Mouse (Mus musculus) layer of hippocampus, adult 8-10 months (tissue): Measurements from ENCODE around the gene Rasgrp1. TPM values are rescaled to one million over a fixed set of nuclear protein-coding genes. Genes with fewer than 3 reads are reported as not detected.

Source experiments
- DNase-seq, 2 experiments: peaks; one replicate each; pipeline ENCODE4 v3.0.0; 2022; ENCODE audit warnings: low spot score in 2 of 2
- total RNA-seq, 4 experiments: library from RNA; stranded (reverse); gene quantifications; 2 replicates each; pipeline ENCODE4 v1.2.4; 2022

Gene Rasgrp1
- total RNA-seq, 4 experiments from 2014 or later, result 328 to 405 (median 376) TPM

DNA sequence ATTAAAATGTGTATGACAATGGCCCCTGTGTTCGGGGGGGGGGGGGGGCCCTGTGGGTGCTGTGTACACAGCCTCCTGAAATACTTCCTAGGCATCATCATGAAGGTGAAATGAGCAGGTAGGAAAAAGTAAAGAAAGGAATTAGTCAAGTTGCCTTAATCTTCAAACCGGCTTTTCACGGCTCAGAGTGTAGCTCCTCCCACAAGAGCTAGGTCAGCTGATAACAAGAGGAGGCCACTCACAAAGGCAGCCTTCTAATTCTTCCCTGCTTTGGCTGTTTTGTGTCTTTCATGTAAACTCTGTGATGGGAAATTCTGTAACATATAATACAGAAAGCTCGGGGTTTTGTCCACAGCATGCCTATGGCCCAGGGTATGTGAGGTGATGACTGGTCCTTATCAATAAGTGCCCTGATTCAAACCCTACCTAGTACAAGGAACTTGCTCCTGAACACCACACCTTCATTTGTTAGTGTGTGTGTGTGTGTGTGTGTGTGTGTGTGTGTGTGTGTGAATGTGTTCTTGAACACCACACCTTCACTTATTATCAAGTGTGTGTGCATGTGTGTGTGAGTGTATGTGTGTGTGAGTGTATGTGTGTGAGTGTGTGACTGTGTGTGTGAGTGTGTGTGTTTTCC lies 7.1 kb downstream of the Rasgrp1 start:
- DNase-seq, result no peak

DNA sequence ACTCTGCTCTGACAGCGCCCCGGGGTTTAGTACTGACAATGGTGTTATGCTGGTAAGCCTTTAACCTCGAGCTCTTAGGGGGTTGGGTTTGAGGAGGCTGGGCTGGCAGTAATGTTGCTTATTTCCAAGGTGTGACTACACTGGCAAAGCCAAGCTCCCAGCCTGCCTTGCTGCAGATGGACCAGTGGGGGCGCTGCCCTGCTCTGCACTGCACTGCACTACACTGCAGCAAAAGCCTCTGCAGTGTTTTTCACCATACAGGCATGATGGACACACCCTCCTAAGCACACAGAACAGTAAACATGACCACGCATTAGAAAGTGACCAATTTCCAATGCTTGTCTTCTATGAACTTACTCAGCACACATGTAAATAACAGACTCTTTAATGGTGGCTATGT lies 11.2 kb downstream of the Rasgrp1 start:
- DNase-seq, result no peak

DNA sequence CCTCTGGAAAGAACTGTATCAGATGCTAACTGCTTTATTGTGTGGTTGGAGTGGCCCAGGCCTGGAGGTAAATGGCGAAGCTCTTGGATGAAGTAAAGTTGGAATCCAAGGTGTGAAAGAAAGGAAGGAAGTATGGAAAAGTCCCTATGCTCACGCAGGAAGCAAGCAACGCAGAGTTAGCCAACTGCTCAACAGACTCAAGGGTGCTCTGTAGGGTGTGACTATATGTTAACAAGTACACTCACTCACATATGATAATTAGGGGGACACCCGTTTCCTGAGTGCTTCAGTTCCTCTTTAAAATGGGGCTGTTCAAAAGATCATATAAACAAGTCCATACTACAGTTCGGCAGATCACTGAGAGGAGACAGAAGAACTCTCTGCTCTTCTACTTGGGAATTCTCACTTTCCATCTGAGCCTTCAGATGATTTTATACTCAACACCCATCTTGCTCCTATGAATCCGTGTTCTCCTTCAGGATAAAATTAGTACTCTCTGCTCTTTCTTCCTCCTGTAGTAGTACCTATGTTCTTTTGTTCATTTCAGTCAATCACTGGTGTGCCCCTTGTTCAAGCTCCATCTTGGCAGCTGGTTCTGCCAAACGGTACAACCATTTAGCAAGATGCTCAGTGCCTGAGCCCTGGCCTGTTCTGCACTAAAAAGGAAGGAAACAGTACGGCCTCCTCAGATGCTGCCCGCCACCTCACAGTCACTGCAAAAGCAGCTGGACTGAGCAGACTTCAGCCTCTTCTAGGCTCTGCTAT lies 14.1 kb downstream of the Rasgrp1 start:
- DNase-seq, result no peak

DNA sequence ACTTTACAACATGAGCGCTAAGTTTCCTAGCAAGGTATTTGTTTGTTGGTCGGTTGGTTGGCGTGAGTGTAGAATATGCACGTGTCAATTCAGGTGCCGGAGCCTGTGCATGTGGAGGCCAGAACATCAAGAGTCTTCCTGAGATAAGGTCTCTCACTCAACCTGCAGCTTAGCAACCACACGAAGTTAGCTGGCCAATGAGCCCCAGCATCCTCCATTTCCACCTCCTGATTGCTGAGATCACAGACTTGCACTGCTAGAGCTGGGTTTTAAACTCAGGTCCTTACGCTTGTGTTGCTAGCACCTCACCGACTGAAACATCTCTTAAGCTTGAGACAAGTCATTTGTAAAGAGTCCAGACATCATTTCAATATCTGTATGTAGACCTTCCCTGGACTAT lies 20.4 kb downstream of the Rasgrp1 start:
- DNase-seq, result no peak

DNA sequence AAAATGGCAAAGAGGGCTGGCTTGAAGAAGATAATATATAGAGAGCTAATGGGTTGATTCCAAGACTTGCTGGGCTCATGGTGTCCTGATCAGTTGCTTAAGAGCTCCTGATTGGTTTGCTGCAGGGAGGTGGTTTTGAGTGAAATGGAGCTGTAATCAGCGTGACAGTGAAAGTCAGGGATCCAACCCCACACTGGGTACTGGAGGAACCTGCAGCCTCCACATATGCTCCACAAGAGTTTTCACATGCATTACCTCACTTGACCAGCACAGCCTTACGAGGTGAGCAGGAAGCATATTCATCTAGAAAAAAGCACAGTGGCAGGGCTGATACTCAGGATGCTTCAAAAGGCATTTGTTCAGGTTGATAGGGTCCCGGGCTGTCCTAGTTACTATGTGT lies 21.6 kb downstream of the Rasgrp1 start:
- no peak for DNase-seq

DNA sequence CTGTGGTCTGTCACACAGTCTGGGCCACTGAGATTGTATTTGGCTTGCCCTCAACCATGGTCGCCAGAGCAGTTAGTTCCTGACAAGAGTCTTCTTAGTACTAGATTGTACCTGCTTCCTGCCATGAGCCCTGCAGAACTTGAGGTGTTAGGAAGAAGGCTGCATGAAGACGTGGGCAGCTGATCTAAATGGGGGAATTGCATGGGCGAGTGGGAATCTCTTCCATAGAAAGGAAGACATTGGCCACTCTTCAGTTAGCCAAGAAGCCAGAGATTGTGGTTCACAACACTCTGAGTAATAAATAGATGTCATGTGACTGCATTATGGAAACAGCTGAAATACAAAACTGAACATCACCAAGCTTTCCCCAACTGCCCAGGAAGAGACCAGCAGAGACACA lies 23.8 kb downstream of the Rasgrp1 start:
- DNase-seq, result no peak

DNA sequence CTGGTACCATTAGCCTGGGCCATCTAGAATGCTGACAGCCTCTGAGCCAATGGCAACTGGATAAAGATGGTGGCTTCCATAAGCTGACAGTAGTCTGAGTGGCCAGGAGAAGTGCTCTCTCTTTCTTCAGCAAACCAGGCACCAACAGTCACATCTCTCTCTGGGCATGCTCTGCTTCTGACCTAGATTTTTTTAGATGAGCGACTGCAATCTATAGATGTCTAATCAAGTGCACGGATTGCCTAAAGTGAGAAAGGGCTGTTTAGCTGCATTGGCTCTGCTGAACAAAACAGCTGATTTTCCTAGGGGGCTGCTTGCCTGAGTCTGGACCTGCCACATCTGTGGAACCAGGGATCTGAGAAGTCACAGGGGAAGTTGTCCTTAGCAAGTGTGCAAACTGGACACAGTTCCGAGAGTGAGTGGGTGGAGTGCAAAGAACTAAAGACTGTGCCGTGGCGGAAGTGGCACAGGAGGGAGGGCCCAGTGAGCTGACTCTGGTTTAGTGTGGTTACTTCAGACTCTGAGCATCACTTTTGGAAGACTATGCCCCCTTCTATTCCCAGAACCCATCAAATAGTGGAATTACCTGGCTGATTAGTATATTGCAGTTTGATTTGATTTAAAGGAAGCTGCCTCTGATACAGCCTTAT lies 29.1 kb downstream of the Rasgrp1 start:
- no peak for DNase-seq

DNA sequence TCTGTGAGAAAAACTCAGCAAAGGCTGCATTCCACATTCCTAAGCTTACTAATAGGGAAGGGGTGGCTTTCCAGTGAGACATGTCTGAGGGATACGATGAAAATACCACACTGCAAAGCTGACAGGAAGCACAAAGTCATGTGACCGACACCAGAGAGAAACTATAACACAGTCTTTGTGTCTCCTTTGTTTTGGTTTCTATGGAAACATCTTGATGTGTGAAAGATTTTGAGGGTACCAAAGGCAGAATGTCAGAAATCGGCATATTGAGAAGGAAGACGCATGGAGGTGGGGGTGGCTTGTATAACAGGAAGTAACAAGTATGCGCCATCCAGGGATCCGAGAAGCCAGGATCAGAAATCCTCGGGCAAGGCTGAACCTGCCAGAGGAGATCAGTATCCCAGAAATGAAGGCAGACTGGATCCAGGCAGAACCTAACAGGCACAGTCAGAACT lies 30.3 kb downstream of the Rasgrp1 start:
- DNase-seq, result peak in 1 of 2 experiments; percentile 40

DNA sequence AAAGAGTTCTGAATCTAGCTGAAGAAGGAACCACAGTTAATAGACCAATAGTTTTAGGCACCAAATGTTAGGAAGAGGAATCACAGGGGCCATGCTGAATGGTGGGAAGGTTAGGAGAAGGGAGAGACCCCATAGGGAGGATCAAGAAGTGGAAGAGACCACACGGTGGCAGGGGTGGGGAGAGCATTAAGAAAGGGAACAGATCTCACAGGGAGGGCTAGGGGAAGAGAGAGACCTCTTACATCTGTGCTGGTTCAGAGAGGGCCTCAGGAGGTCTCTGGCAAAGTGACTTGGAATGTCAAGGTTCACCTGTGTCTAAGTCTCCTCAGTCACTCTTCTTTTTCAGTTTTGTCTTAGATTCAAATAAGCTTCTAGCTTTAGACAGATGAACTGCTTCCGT lies 30.8 kb downstream of the Rasgrp1 start:
- DNase-seq, result no peak

DNA sequence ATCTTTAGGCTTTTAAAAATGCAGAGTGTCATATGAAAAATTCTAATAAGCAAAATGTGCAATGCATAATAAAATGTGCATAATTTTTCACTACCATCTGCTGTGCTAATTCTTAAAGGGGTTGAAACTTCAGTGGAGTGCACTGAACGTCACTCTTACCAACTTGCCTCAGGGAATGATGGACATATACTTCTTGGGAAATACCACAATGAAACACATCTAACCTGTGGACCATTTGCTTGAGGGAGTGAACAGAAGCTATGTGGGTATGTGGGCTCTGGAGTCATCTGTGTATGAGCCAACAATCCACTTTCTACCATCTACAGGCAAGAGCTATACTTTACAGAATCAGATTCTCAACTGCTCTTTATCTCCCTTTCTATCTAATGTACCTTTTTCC lies 31.5 kb downstream of the Rasgrp1 start:
- no peak for DNase-seq

DNA sequence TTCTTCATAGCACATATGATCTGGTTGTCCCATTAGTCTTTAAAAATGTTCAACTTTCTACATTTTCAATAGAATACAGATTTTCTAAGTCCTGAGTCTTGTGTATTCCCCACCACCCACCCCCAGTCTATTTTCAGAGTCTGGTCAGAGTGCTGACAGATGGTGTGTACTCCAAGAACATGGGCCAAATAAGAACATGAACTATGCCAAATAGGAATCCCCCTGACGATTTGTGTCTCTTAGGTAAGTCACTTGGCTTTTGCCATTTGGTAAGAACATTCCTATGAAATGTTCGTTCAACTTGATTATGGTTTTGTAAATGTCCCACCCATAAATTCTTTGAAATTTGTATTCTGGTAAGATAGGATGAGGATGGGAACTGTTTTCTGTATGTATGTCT lies 33.8 kb downstream of the Rasgrp1 start:
- DNase-seq, result no peak

DNA sequence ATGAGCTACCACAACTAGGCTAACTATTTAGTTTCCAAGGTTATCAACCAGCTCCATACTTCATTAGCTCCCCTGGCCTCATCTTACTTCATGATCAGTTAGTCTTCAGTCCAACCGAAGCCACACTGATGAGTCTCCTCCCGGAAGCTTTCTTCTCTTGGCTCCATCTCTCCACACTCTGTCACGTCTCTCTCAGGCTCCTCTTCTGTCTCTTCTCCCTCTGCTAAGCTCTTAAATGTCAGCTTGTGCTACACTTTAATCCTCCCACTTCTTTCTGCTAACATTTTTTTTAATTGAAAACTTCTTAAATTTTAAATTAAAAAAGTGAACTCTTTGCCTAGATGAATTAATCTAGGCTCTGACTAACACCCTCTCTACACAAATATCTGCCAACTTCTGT lies 34.8 kb downstream of the Rasgrp1 start:
- DNase-seq, result no peak

DNA sequence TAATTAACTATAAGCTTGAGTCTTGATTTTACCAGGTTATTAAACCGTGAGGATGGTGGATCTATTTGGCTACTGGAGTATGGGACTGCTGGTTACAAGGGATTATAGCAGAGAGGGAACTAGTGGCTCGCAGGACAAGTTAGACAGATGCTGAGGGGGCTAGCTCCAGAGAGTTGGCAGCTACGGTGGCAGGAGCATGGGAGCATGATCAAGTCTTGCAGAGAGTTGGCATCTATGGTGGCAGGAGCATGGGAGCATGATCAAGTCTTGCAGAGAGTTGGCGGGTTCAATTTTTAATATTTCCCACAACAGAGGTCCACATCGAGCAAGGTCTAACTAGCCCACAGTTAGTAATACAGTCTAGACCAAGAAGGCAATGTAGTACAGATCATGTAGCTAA lies 37.9 kb downstream of the Rasgrp1 start:
- DNase-seq, result no peak

DNA sequence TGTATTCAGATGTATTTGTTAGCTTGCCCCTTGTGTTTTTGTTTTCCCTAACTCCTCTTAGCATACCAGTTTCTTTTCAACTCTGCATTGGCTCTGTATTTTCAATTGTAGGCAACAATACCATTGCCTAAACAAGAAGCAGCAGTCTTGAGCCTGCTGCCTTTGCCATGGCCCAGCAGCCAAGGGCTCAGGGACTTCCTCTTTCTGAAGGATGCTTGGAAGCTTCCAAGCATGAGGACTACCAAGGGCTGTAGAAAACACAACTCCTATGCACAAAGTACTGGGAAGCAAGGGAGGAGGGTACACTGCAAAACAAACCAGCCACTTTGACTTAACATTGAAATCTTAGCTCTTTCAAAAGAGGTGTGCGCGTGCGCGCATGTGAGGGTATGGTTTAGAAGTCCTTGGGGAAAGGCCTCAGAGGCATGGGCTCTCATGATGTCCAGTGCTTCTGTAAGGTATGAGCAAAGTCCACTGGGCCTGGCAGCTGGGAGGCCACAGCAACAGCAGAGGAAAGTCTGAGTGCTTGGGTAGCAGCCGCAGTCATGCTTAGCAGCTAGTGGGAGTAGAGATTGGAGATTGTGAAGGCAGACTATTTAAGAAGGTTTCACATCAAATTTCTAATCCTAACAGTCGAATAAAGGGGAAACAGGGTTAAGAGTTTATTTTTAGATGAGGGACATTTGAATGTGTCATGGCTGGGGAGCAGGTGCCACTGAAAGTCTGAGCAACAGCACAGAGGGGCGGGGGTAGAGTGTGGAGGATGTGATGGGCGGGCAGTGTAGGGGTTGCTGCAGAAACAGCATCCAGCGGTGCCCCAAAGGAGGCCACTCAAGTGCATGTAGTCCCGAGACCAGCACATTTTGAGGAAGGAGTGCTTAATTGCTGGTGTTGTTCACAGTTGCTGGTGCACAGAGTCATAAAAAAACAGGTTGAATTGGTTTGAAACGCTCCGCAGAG lies 39.1 kb downstream of the Rasgrp1 start:
- DNase-seq, result no peak

DNA sequence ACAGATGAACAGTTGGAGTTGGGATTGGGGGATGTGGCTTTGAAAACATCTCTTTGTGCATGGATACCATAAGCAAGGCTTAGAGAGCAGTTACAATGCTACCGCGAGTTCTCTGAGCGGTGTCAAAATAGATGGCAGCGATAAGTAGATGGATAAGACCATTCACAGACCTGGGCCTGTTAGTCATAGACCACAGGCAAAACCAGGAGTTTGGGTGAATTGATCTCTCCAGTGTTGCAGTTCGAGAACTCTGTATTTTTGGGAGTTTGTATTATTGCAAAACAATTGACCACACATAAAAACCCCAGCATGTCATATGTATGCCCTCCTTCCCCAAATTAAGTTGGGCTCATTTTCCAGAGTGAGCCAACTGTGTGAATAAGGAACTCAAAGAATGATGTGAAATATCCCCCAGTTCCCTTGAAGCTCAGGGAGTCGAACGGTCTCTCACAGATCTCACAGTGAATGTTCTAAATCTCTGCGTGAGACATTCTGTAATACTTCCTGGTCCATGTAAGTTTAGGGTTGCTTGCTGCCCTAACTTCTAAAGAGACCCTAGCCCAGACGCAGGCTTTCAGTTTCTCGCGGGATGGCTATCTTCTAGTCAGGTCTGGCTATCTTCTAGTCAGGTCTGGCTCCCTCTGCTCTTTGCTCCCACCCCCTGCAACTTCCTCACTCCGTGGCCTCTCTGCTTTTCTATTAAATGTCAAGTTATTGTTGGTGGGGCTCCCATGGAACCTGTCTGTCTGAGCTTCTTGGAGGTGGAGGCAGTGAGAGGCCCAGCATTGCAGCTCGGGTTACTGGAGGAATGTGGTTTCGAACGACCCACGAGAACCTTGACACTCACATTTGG lies 43.0 kb downstream of the Rasgrp1 start:
- DNase-seq, result no peak

DNA sequence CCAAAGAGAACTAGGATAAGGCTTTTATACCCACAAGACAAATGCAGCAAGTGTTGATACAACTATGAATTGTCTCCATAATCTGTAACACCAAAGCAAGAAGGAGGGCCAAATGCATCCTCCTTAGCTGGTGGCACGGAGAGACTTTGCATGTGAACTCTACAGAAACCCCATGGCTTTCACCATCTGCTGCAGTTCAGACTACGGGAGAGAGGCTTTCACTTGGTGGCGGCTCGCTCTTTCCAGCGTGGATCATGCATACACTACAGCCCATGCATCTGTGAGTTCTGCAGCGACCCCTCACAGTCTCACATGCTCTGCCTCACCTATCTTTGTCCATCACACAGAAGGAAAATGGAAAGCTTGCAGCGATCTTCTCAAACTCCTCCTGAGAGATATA lies 54.5 kb downstream of the Rasgrp1 start:
- no peak for DNase-seq

DNA sequence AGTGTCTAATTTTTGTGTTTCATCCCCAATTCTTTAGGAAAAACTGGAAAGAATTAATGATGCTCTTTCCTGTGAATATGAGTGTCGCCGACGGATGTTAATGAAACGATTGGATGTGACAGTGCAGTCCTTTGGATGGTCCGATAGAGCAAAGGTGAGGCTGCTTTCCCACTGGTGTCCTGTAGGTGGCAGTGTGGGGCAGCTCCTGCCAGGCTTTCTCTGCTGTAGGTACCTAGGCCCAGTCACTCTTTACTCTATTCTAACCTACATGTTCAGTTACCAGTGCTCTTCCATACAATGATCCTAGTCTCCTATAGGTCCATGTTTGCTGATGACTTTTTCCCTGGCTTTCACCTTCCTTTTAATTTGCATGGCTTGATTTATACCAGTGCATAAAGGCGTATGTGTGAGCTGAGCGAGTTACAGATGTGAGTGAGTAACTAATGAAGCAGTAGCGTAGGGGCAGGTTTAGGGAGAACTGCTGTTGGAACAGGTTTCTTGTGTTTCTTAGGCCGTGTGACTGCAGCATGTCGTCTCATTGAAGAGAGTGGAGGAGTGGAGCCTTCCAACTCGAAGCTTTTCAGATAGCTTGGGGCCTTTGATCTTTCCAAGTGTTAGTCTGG lies 78.9 kb downstream of the Rasgrp1 start:
- DNase-seq, result peak; percentile 32 to 66

DNA sequence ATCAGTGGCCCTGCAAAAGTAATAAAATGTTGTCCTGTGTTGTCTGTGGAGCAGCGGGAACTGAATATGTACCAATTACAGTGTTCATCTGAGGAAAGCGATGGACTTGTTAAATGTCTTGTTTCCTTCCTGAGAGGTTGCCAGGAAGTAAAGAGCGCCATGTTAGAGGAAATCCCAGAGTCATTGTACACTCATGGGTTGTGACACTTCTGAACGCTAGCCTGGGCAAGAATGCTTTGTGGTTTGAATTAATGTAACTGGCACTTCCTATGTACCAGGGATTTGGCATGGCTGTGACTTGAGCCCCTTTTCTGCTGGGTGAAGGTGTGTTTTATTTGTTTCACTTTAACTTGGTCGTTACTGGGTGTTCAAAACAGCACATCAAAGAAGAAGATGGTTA lies 80.6 kb downstream of the Rasgrp1 start:
- DNase-seq, result no peak

DNA sequence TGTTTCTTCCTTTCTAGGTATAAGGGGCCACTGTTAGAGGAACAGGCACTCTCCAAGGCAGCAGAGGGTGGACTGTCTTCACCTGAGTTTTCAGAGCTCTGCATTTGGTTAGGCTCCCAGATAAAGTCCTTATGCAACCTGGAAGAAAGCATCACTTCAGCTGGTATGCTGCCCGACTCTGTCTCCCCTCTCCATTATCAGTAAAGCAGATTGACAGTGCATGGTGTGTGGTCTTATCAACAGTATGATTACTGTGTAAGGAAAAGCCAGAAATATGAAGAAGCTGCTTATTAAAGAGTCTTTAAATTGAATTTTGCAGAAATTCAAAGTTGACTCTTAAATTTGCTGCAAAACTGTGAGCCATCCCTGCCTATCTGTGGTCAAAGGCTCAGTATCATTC lies 85.2 kb downstream of the Rasgrp1 start:
- no peak for DNase-seq

DNA sequence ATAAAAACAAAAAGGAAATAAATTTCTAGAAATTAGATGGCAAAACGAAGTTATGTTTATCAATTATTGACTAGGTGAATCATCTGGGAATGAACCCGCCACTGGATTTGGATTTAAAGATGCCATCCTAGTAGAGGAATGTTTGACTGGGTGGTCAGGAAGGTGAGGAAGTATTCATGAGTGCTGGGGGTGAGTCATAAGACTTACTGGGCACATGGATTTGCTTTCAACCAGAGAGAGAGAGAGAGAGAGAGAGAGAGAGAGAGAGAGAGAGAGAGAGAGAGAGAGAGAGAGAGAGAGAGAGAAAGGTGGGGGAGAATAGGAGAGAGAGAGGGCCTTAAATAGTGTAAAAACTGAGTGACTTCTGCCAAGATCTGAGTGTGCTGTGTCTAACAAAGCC lies 87.4 kb downstream of the Rasgrp1 start:
- DNase-seq, result no peak
